Mouse (Mus musculus): ENCODE measurements around the gene Ggct.

GRCm38 (mm10) chr6:54941149-54941548 lies 51.6 kb downstream of the Ggct start:
- no peak for TF ChIP-seq CHD2 (IDR thresholded peaks at IDR 0.05; ENCODE audit: low read depth, low read length)
- TF ChIP-seq ZNF384 (IDR thresholded peaks at IDR 0.05; ENCODE audit: low read depth, low read length): no peak
- no peak for TF ChIP-seq HCFC1 (IDR thresholded peaks at IDR 0.05; ENCODE audit: borderline replicate concordance, insufficient read depth, low read length)

All from ES-E14 (cell line).